Mouse (Mus musculus): Measurements from ENCODE around the gene Kdelr3. TPM values are rescaled to one million over a fixed set of nuclear protein-coding genes. Genes with fewer than 3 reads are reported as not detected.

The Kdelr3 gene
- polyA plus RNA-seq, 1 experiment from 2014 or later = 35.9 TPM

DNA sequence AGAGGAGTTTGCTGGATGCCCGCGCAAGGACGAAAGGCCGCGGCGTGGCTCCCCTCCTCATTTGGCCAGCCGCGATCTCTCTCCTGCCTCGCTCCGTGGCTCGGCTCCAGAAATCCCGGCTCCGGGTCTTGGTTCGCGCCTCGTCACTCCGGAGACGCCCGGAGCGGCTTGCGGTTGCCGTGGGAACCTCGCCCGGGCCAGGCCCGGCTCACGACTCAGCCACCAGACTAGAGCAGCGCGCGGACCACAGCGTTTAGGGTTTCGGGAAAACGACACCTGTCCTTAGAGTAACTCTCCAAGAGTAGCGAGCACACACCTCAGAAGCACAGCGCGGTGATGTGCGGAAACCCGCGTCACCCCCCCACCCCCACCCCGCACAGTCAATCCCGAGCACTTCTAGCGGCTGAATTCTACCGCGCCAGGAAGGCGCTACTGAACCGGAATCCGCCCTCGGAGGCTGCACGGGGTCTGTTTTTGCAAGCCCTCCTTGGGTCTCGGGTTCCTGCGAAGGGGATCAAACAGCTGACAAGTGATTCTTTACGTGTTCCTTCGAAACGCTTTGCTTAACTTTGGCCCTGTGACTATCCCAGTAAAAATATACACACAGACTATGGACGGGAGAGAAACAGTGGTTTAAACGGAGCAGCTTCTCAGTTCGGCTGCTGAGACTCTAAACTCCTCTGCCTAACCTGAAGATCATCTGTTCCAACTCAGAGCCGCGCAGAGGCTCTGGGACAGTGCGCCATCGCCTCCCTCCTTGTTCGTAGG, 4.5 kb upstream of the Kdelr3 start:
- peaks cover 24% of the 10 kb centered on the region for H3K4me1 ChIP-seq (replicated peaks)
- 1% methylated on average over 61 of the region's 61 CpGs for whole genome bisulfite sequencing
- no peak overlapping the region for H3K27ac ChIP-seq
- peak overlapping the region; percentile 41 for H3K4me3 ChIP-seq (replicated peaks)
- no peaks in the 10 kb centered on the region for H3K36me3 ChIP-seq
- H3K27me3 ChIP-seq = peaks cover 99% of the 10 kb centered on the region
- H3K9ac ChIP-seq (replicated peaks) = peak overlapping the region; percentile 12
- peak overlapping the region; percentile 77 for H3K4me2 ChIP-seq
- peak; percentile 75 for ATAC-seq (ENCODE audit: insufficient number of reproducible peaks, insufficient read depth, low FRiP score, low TSS enrichment, low read depth)
- no peaks in the 10 kb centered on the region for H3K9me3 ChIP-seq

DNA sequence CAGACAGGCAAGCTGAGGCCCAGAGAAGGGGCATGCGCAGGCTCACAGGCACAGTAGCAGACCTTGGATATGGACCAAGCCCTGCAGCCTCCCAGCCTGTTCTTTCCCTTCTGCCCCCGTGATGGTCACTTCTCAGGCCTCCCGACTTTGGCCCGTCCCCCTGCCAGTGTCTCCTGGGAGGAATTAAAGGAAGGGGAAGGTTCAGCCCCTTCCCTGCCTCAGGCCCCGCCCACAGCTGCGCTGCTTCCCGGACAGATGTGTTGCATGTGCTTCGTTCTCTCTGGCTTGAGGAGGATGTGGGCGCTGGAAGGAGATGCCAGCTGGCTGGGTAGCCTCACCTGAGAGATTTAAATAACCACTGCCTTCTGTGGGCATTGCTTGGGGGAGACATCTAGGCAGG, 2.3 kb upstream of the Kdelr3 start:
- H3K4me3 ChIP-seq (replicated peaks) = no peak overlapping the region

DNA sequence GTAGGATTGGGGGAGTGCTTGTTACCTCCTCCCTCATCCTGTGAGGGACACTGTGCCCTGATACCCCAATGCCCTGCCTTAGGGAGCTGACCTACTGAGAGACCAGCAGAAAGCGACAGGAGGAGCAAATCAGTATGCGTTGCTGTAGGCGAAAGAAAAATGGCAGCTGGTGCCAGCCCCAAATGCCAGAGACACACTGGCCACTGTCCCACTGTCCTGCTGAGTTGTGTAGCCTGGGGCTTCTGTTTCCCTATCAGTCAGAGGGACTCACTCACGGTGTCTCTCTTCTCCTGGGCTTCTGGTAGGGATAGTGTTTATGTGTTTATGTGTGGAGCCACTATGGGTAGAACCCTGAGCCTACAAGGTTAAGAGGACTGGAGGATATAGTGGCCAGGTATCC, 1.5 kb downstream of the Kdelr3 start:
- no peak overlapping the region for H3K9ac ChIP-seq (replicated peaks)
- ATAC-seq (ENCODE audit: insufficient number of reproducible peaks, insufficient read depth, low FRiP score, low TSS enrichment, low read depth) = no peak
- no peak overlapping the region for H3K27ac ChIP-seq
- peaks cover under 1% of the 10 kb centered on the region; the same call in 1 of the 2 replicates for H3K36me3 ChIP-seq
- H3K9me3 ChIP-seq = no peaks in the 10 kb centered on the region
- 84% methylated on average over 4 of the region's 4 CpGs for WGBS
- H3K27me3 ChIP-seq = peaks cover 55% of the 10 kb centered on the region
- peak overlapping the region; percentile 60 for H3K4me3 ChIP-seq (replicated peaks)
- peak overlapping the region; percentile 90 for H3K4me2 ChIP-seq
- peaks cover 28% of the 10 kb centered on the region for H3K4me1 ChIP-seq (replicated peaks)

More for the DNA sequence above, 2.3 kb upstream of the Kdelr3 start:
- H3K4me1 ChIP-seq (replicated peaks) = peaks cover 41% of the 10 kb centered on the region
- H3K9ac ChIP-seq (replicated peaks) = no peak overlapping the region
- H3K9me3 ChIP-seq = no peaks in the 10 kb centered on the region
- WGBS = 10% methylated on average over 9 of the region's 9 CpGs
- no peak for ATAC-seq (ENCODE audit: insufficient number of reproducible peaks, insufficient read depth, low FRiP score, low TSS enrichment, low read depth)
- H3K4me2 ChIP-seq = no peak overlapping the region
- no peaks in the 10 kb centered on the region for H3K36me3 ChIP-seq
- no peak overlapping the region for H3K27ac ChIP-seq
- H3K27me3 ChIP-seq = peaks cover 92% of the 10 kb centered on the region

DNA sequence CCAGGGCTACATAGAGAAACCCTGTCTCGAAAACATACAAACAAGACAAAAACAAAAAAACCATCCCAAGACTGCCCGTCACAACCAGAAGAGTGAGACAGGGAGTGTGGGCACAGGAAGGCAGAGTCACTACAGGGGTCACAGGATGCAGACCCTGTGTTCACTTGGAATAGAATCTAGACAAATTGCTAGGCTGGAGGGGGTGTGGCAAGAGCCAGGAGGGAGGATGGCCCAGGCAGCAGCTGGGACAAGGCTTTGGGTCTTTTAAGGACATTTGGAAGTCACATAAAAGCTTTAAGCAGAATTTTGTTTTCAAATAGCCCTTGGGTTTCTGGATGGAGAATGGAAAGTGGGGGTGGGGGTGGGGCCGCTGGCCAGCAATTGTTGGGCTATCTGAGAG, 2.4 kb downstream of the Kdelr3 start:
- WGBS = 69% methylated on average over 3 of the region's 3 CpGs
- Histone ChIP-seq H3K9ac (replicated peaks) (no peak overlapping the region), H3K27me3 (peaks cover 47% of the 10 kb centered on the region), H3K4me2 (peak overlapping the region; percentile 4), H3K4me1 (replicated peaks) (peaks cover 25% of the 10 kb centered on the region), H3K27ac (no peak overlapping the region), H3K4me3 (replicated peaks) (no peak overlapping the region), H3K9me3 (no peaks in the 10 kb centered on the region), H3K36me3 (peaks cover 10% of the 10 kb centered on the region)
- ATAC-seq (ENCODE audit: insufficient number of reproducible peaks, insufficient read depth, low FRiP score, low TSS enrichment, low read depth) = no peak

DNA sequence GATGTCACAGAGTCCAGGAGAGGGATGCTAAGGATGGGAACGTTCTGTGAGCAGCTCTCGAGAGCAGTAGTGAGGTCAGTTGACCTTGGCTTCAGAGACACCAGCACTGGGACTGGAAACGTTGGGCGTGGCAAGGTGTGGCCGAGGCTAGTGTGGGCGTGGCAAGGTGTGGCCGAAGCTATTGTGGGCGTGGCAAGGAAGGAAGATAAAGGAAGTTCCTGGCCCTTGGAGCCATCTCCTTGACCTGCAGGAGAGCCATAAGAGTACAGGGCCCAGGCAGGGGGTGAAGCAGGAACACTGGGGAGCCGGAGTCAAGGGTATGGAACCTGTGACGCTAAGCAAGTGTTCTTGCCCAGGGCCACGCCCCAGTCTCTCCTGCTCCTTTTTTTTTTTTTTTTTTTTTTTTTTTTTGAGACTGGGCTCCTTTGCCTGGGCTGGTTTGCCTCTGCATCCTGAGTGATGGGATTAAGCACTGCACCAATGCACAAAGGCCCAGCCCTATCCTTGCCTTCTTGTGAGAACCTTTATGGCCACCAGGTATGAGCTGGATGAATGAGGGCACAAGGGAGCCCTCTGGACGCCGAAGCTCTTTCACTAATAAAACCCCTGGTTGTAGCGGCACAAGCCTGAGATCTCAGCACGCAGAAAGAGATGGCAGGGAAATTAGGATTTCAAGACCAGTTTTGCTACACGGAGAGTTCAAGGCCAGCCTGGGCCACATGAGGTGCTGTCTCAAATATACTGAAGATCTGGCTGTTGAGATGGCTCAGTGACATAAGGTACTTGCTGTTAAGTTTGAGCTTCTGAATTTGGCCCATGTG, 3.4 kb downstream of the Kdelr3 start:
- Histone ChIP-seq H3K9ac (replicated peaks) (no peak overlapping the region), H3K27me3 (peaks cover 36% of the 10 kb centered on the region), H3K4me2 (no peak overlapping the region), H3K36me3 (peaks cover 20% of the 10 kb centered on the region), H3K4me3 (replicated peaks) (no peak overlapping the region), H3K27ac (no peak overlapping the region), H3K4me1 (replicated peaks) (peaks cover 18% of the 10 kb centered on the region), H3K9me3 (no peaks in the 10 kb centered on the region)
- WGBS = 42% methylated on average over 16 of the region's 16 CpGs
- ATAC-seq (ENCODE audit: insufficient number of reproducible peaks, insufficient read depth, low FRiP score, low TSS enrichment, low read depth) = no peak

DNA sequence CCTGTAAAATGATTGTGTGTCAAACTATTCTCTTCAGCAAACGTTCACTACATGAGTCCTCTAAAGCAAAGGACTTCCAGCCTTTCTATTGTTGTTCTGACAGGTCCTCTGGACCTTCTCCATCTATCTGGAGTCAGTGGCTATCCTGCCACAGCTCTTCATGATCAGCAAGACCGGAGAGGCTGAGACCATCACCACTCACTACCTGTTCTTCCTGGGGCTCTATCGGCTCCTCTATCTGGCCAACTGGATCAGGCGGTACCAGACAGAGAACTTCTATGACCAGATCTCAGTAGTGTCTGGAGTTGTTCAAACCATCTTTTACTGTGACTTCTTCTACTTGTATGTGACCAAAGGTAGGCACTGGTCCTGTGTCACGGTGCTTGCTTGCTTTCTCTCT, 9.4 kb downstream of the Kdelr3 start:
- WGBS = 90% methylated on average over 5 of the region's 5 CpGs
- no peak overlapping the region for H3K4me2 ChIP-seq
- H3K4me3 ChIP-seq (replicated peaks) = no peak overlapping the region
- peaks cover 79% of the 10 kb centered on the region for H3K36me3 ChIP-seq
- H3K9ac ChIP-seq (replicated peaks) = no peak overlapping the region
- peaks cover 3% of the 10 kb centered on the region; the same call in 1 of the 2 replicates for H3K4me1 ChIP-seq (replicated peaks)
- no peak overlapping the region for H3K27ac ChIP-seq
- H3K9me3 ChIP-seq = no peaks in the 10 kb centered on the region
- no peak for ATAC-seq (ENCODE audit: insufficient number of reproducible peaks, insufficient read depth, low FRiP score, low TSS enrichment, low read depth)
- H3K27me3 ChIP-seq = no peaks in the 10 kb centered on the region

DNA sequence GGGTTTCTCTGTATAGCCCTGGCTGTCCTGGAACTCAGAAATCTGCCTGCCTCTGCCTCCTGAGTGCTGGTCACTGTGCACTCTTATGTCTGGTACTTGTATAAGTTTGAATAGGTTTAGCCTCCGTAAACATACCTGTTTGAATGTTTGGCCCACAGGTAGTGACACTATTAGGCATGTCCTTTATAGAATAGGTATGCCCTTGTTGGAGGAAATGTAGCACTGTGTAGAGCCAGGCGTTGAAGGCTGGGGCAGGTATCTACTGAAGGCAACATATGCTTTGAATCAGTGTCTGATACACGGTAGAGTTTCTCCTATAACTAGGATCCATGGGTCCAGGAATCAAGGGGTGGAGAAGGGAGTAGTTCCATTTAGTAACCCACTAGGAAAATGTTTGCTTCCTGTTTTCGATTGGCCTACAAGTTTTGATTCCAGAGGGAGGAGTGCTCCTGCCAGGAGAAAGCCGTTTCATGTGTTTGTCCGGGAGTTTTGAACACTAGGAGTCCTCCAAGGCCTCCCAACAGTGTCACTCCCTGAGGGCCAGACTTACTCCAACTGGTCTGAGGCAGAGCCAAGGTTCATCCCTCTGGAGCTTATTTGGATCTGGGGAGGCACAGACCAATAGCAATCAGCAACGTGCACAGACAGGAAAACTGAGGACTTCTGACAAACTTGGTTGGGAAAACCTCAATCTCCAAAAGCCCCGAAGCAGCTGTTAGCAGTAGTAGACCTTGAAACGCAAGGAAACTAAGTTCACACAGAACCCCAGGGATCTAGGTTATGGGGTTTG, 10.0 kb downstream of the Kdelr3 start:
- H3K4me2 ChIP-seq = no peak overlapping the region
- no peak overlapping the region for H3K9ac ChIP-seq (replicated peaks)
- WGBS = 68% methylated on average over 9 of the region's 9 CpGs
- H3K27me3 ChIP-seq = no peaks in the 10 kb centered on the region
- H3K9me3 ChIP-seq = no peaks in the 10 kb centered on the region
- H3K36me3 ChIP-seq = peaks cover 85% of the 10 kb centered on the region
- ATAC-seq (ENCODE audit: insufficient number of reproducible peaks, insufficient read depth, low FRiP score, low TSS enrichment, low read depth) = no peak
- no peak overlapping the region for H3K4me3 ChIP-seq (replicated peaks)
- H3K4me1 ChIP-seq (replicated peaks) = peaks cover 3% of the 10 kb centered on the region; the same call in 1 of the 2 replicates
- H3K27ac ChIP-seq = peak overlapping the region; percentile 50

DNA sequence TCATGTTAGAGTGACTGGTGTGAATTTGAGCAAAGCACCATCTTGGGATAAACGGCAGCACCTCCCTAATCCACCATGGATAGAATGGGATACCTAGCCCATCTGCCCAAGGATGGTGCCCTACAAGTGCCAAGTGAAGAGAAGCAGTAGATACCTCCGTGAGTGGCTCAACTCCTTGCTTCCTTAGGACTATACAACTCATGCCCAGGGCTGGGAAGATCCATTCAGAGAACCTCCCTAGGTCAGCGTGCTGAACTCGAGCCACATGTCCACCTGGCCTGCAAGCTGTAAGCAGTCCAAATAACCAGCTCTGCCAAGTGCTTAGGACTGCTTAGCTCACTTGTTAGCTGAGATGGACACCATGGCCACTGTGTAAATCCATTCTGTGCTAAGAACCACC, 11.0 kb downstream of the Kdelr3 start:
- no peak for ATAC-seq (ENCODE audit: insufficient number of reproducible peaks, insufficient read depth, low FRiP score, low TSS enrichment, low read depth)
- H3K9ac ChIP-seq (replicated peaks) = no peak overlapping the region
- H3K27me3 ChIP-seq = no peaks in the 10 kb centered on the region
- H3K9me3 ChIP-seq = no peaks in the 10 kb centered on the region
- peaks cover 3% of the 10 kb centered on the region; the same call in 1 of the 2 replicates for H3K4me1 ChIP-seq (replicated peaks)
- peaks cover 95% of the 10 kb centered on the region for H3K36me3 ChIP-seq
- no peak overlapping the region for H3K4me3 ChIP-seq (replicated peaks)
- no peak overlapping the region for H3K4me2 ChIP-seq
- 79% methylated on average over 4 of the region's 4 CpGs for WGBS
- no peak overlapping the region for H3K27ac ChIP-seq

DNA sequence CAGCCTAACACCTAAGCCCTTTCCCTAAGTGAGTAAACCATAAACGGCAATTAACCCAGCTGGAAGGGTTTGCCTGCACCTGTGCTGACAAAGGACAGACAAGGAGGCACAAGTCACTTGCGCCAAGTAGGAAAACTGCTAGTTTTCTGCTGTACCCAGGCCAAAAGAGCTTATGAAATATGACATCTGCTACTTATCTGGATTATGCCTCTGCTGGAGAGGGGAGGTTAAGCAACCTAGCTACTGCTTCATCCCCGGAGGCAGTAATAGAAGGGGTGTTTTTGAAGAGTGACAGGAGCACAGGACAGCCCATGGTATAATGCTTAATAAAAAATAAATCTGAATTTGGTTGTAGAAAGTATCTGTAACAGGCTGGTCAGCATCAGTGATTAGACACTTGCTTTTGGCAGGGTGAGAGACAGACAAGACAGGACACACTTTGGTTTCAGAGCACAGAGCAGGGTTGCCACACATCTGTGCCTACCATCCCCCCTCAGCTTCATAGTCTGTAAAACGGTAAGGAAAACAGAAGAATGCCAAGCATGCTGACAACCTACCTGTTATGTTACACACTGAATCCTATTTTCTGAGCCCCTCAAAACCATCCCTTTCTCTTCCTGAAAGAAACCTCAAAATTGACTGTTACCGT, 11.9 kb downstream of the Kdelr3 start:
- peaks cover 3% of the 10 kb centered on the region; the same call in 1 of the 2 replicates for H3K4me1 ChIP-seq (replicated peaks)
- ATAC-seq (ENCODE audit: insufficient number of reproducible peaks, insufficient read depth, low FRiP score, low TSS enrichment, low read depth) = no peak
- no peak overlapping the region for H3K9ac ChIP-seq (replicated peaks)
- no peak overlapping the region for H3K27ac ChIP-seq
- H3K27me3 ChIP-seq = no peaks in the 10 kb centered on the region
- H3K4me2 ChIP-seq = no peak overlapping the region
- peaks cover 99% of the 10 kb centered on the region for H3K36me3 ChIP-seq
- no peaks in the 10 kb centered on the region for H3K9me3 ChIP-seq
- H3K4me3 ChIP-seq (replicated peaks) = no peak overlapping the region
- 62% methylated on average over 5 of the region's 5 CpGs for WGBS

DNA sequence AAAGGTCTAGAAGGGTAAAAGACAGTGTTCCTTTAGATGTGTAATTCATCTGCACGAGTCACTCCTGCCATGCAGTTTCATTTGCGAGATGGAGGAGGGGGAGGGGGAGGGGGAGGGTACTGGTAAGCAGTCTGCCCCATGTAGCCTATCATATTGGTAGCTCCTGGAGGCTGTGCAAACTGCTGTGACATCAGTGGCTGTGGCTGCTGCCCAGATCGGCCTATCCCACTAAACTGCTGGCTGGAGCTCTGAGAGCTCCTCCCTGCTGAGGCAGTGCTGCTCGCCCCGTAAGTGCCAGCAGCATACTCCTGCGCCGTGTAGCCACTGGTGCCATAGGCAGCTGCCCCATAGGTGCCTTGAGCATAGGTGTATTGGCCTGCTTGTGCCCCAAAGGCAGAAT, 13.7 kb downstream of the Kdelr3 start:
- Histone ChIP-seq H3K4me2 (no peak overlapping the region), H3K4me1 (replicated peaks) (peaks cover 3% of the 10 kb centered on the region; the same call in 1 of the 2 replicates), H3K9me3 (no peaks in the 10 kb centered on the region), H3K9ac (replicated peaks) (no peak overlapping the region), H3K27me3 (no peaks in the 10 kb centered on the region), H3K4me3 (replicated peaks) (no peak overlapping the region), H3K27ac (no peak overlapping the region), H3K36me3 (peaks cover 99% of the 10 kb centered on the region)
- no peak for ATAC-seq (ENCODE audit: insufficient number of reproducible peaks, insufficient read depth, low FRiP score, low TSS enrichment, low read depth)
- WGBS = 79% methylated on average over 7 of the region's 7 CpGs

Data from limb, embryonic 12.5 days (tissue).